Mouse (Mus musculus): ENCODE results near the gene Atp5s. TPM values are rescaled to one million over a fixed set of nuclear protein-coding genes. Genes with fewer than 3 reads are reported as not detected.

The Atp5s gene
- 10 to 100 TPM; 25.2 to 28.2 TPM for total RNA-seq (2021)

- intact Hi-C loops (cut with DNase I), result loop anchor here (10.0 kb wide), 1 partner anchor 340 kb away; no protein-coding TSS in a partner anchor
- DNase-seq (ENCODE audit: extremely low spot score in 1 of 2, low spot score in 2 of 2), result peak; percentile 93 to 97
Observed at GRCm38 (mm10) chr12:69724711-69725460, at the start of gene Atp5s, which contains the start of gene L2hgdh. TSS of gene Atp5s (plus strand) at chr12:69724950. TSS of gene L2hgdh (minus strand) at chr12:69724873.

GRCm38 (mm10) chr12:69676157-69676556 is 48.6 kb upstream of the Atp5s start:
- intact Hi-C loops (cut with DNase I), result no loop called here
- DNase-seq (ENCODE audit: extremely low spot score in 1 of 2, low spot score in 2 of 2), result no peak

GRCm38 (mm10) chr12:69680635-69681565 is 43.9 kb upstream of the Atp5s start:
- intact Hi-C loops (cut with DNase I), result loop anchor here (10.0 kb wide), 1 partner anchor 306 kb away; the partner anchor contains the start of genes Arf6 and Gm9887
- DNase-seq (ENCODE audit: extremely low spot score in 1 of 2, low spot score in 2 of 2), result peak in 1 of 2 experiments; percentile 53

GRCm38 (mm10) chr12:69681566-69682061 is 43.1 kb upstream of the Atp5s start, which contains the start of gene Sos2:
TSS of gene Sos2 (minus strand) at chr12:69681852.
- peak; percentile 18 to 80 for DNase-seq (ENCODE audit: extremely low spot score in 1 of 2, low spot score in 2 of 2)
- intact Hi-C loops (cut with DNase I), result loop anchor here (10.0 kb wide), 1 partner anchor 307 kb away; the partner anchor contains the start of genes Arf6 and Gm9887

GRCm38 (mm10) chr12:69682065-69682787 is 42.5 kb upstream of the Atp5s start:
- intact Hi-C loops (cut with DNase I), result loop anchor here (10.0 kb wide), 1 partner anchor 307 kb away; the partner anchor contains the start of genes Arf6 and Gm9887
- DNase-seq (ENCODE audit: extremely low spot score in 1 of 2, low spot score in 2 of 2), result peak; percentile 71 to 92

GRCm38 (mm10) chr12:69682788-69683419 is 41.8 kb upstream of the Atp5s start:
- intact Hi-C loops (cut with DNase I), result loop anchor here (10.0 kb wide), 1 partner anchor 308 kb away; the partner anchor contains the start of genes Arf6 and Gm9887
- DNase-seq (ENCODE audit: extremely low spot score in 1 of 2, low spot score in 2 of 2), result no peak

- intact Hi-C loops (cut with DNase I), result loop anchor here (10.0 kb wide), 1 partner anchor 309 kb away; the partner anchor contains the start of genes Arf6 and Gm9887
- DNase-seq (ENCODE audit: extremely low spot score in 1 of 2, low spot score in 2 of 2), result peak; percentile 62 to 75
Observed at GRCm38 (mm10) chr12:69683537-69683936, 41.2 kb upstream of the Atp5s start.

GRCm38 (mm10) chr12:69688368-69688767 is 36.4 kb upstream of the Atp5s start:
- no peak for DNase-seq (ENCODE audit: extremely low spot score in 1 of 2, low spot score in 2 of 2)
- intact Hi-C loops (cut with DNase I), result loop anchor here (10.0 kb wide), 1 partner anchor 314 kb away; the partner anchor contains the start of genes Arf6 and Gm9887

GRCm38 (mm10) chr12:69689094-69689493 is 35.7 kb upstream of the Atp5s start:
- no peak for DNase-seq (ENCODE audit: extremely low spot score in 1 of 2, low spot score in 2 of 2)
- intact Hi-C loops (cut with DNase I), result loop anchor here (10.0 kb wide), 1 partner anchor 314 kb away; the partner anchor contains the start of genes Arf6 and Gm9887

GRCm38 (mm10) chr12:69690714-69691113 is 34.0 kb upstream of the Atp5s start:
- no peak for DNase-seq (ENCODE audit: extremely low spot score in 1 of 2, low spot score in 2 of 2)
- intact Hi-C loops (cut with DNase I), result no loop called here

- intact Hi-C loops (cut with DNase I), result no loop called here
- no peak for DNase-seq (ENCODE audit: extremely low spot score in 1 of 2, low spot score in 2 of 2)
Observed at GRCm38 (mm10) chr12:69693471-69693870, 31.3 kb upstream of the Atp5s start.

GRCm38 (mm10) chr12:69696746-69697145 is 28.0 kb upstream of the Atp5s start:
- intact Hi-C loops (cut with DNase I), result no loop called here
- peak in 1 of 2 experiments; percentile 43 for DNase-seq (ENCODE audit: extremely low spot score in 1 of 2, low spot score in 2 of 2)

- DNase-seq (ENCODE audit: extremely low spot score in 1 of 2, low spot score in 2 of 2), result no peak
- intact Hi-C loops (cut with DNase I), result no loop called here
Observed at GRCm38 (mm10) chr12:69698352-69698751, 26.4 kb upstream of the Atp5s start.

GRCm38 (mm10) chr12:69704799-69705458 is 19.8 kb upstream of the Atp5s start:
- DNase-seq (ENCODE audit: extremely low spot score in 1 of 2, low spot score in 2 of 2), result no peak
- intact Hi-C loops (cut with DNase I), result no loop called here

- intact Hi-C loops (cut with DNase I), result no loop called here
Observed at GRCm38 (mm10) chr12:69713628-69714027, 11.1 kb upstream of the Atp5s start.

GRCm38 (mm10) chr12:69722857-69723256 is 1.9 kb upstream of the Atp5s start:
- DNase-seq (ENCODE audit: extremely low spot score in 1 of 2, low spot score in 2 of 2), result no peak

More at GRCm38 (mm10) chr12:69713628-69714027, 11.1 kb upstream of the Atp5s start:
- DNase-seq (ENCODE audit: extremely low spot score in 1 of 2, low spot score in 2 of 2), result no peak

GRCm38 (mm10) chr12:69723376-69723775 is 1.4 kb upstream of the Atp5s start:
- intact Hi-C loops (cut with DNase I), result loop anchor here (10.0 kb wide), 1 partner anchor 341 kb away; no protein-coding TSS in a partner anchor
- DNase-seq (ENCODE audit: extremely low spot score in 1 of 2, low spot score in 2 of 2), result no peak

More at GRCm38 (mm10) chr12:69722857-69723256, 1.9 kb upstream of the Atp5s start:
- intact Hi-C loops (cut with DNase I), result loop anchor here (10.0 kb wide), 1 partner anchor 342 kb away; no protein-coding TSS in a partner anchor
